9 mouse cellular contexts compared by ENCODE assay signal in the genomic region with DNA sequence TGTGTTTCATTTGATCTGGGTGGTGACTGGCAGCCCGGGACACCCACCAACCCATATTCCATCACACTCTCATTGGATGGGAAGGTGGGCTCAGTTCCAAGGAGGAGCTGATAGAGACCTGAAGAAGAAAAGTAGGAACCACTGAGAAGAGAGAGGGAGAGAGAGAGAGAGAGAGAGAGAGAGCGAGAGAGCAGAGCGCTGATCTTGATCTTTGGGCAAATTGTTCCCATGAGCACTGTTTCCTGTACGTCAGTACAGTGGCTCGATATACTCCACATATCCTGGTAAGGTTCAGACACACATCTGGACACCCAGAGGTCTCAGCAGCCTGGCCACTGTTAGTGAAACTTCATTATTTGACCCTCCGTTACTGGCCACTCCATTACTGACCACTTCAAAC. TPM values are rescaled to one million over a fixed set of nuclear protein-coding genes. Genes with fewer than 3 reads are reported as not detected.
DNase-seq lines count a peak whose midpoint lies in the region; ATAC-seq and TF ChIP-seq lines count a peak whose summit lies in the region.
"Had no signal": no experiment of that assay in that cellular context is flagged by ENCODE, and none has a peak within 500 bp of the region (broad histone marks: within the 10 kb centered on the region; RNA-seq: fewer than 3 reads in every experiment).

A gene (plus strand): TSS at position 314 of the 400 bp plus-strand sequence.

- H3K27ac ChIP-seq in heart, embryonic 13.5 days (replicated peaks): peak within 1 kb of the TSS; percentile 38
- H3K27ac ChIP-seq in small intestine, adult 2 months (ENCODE audit: insufficient read depth, low read depth, low read length): no peak within 1 kb of the TSS
- H3K27ac ChIP-seq: liver, embryonic 13.5 days had no signal

- peak within 1 kb of the TSS; percentile 2; the same call in 1 of the 2 replicates for H3K4me3 ChIP-seq in heart, embryonic 13.5 days
- H3K4me3 ChIP-seq in megakaryocyte, embryonic 14.5 days (replicated peaks): peak within 1 kb of the TSS; percentile 1
- 0 out of 2 replicates have a peak within 1 kb of the TSS, but pooled peaks have one; percentile 21 for H3K4me3 ChIP-seq in small intestine, adult 2 months (ENCODE audit: low read depth, low read length)
- H3K4me3 ChIP-seq: liver, embryonic 13.5 days had no signal

- DNase-seq in heart, adult 18-20 months: no peak
- no peak for DNase-seq in gonadal fat pad, adult 2 months (ENCODE audit: low read depth)
- DNase-seq in spleen, adult 18-20 months: no peak
- DNase-seq in MN1 (ENCODE audit: low spot score): no peak
- DNase-seq: liver, embryonic 13.5 days had no signal

- peak within 1 kb of the TSS; percentile 27 for H3K4me2 ChIP-seq in heart, embryonic 13.5 days
- H3K4me2 ChIP-seq: liver, embryonic 13.5 days had no signal

- no peak for TF ChIP-seq POLR2A in small intestine, adult 2 months (IDR thresholded peaks at IDR 0.05; ENCODE audit: low read depth, low read length)

- 0 out of 2 replicates have a peak, but pooled peaks cover 5% of the 10 kb centered on the region for H3K9me3 ChIP-seq in heart, embryonic 13.5 days
- H3K9me3 ChIP-seq in megakaryocyte, embryonic 14.5 days: peaks cover 20% of the 10 kb centered on the region

- no peak for ATAC-seq in heart, embryonic 13.5 days (ENCODE audit: extremely low read depth, insufficient number of reproducible peaks, low FRiP score, low TSS enrichment)
- no peak for ATAC-seq in megakaryocyte, adult 5-6 weeks (ENCODE audit: poor library complexity, severe bottlenecking)

- TF ChIP-seq CTCF in small intestine, adult 2 months (IDR thresholded peaks at IDR 0.05; ENCODE audit: extremely low read depth, insufficient read length, insufficient replicate concordance, low read depth, low read length): no peak

- H3K36me3 ChIP-seq in heart, embryonic 13.5 days: no peaks in the 10 kb centered on the region
- no peaks in the 10 kb centered on the region for H3K36me3 ChIP-seq in megakaryocyte, embryonic 14.5 days (replicated peaks; ENCODE audit: low read length)
- H3K36me3 ChIP-seq in small intestine, adult 2 months (ENCODE audit: control insufficient read depth, insufficient read depth, low read length): no peaks in the 10 kb centered on the region
- H3K36me3 ChIP-seq: liver, embryonic 13.5 days had no signal

- H3K9ac ChIP-seq in heart, embryonic 13.5 days: no peak within 1 kb of the TSS
- H3K9ac ChIP-seq: liver, embryonic 13.5 days had no signal

- H3K4me1 ChIP-seq in heart, embryonic 13.5 days: peaks cover 26% of the 10 kb centered on the region
- H3K4me1 ChIP-seq in megakaryocyte, embryonic 14.5 days: peaks cover 49% of the 10 kb centered on the region
- peaks cover 19% of the 10 kb centered on the region for H3K4me1 ChIP-seq in small intestine, adult 2 months (ENCODE audit: control insufficient read depth, insufficient read depth, insufficient read length, low read length)

- H3K27me3 ChIP-seq in heart, embryonic 13.5 days (replicated peaks): no peaks in the 10 kb centered on the region
- peaks cover 2% of the 10 kb centered on the region for H3K27me3 ChIP-seq in megakaryocyte, embryonic 14.5 days (replicated peaks)
- no peaks in the 10 kb centered on the region for H3K27me3 ChIP-seq in small intestine, adult 2 months (ENCODE audit: control insufficient read depth, insufficient read depth, low read length)
- H3K27me3 ChIP-seq: liver, embryonic 13.5 days had no signal

- 73% methylated on average over 6 of the region's 6 CpGs for WGBS in heart, embryonic 13.5 days
- WGBS in small intestine, adult 2 months: 73% methylated on average over 6 of the region's 6 CpGs

RNA-seq across cellular contexts. Expression of the gene that starts here (rescaled TPM):
- 1.5 and 1.6 TPM in 2 replicates for polyA plus RNA-seq in heart, embryonic 13.5 days (2015; fragmentation: Nextera tagmentation; extraction: Ambion mirVana)
- 1 to 10 TPM in 1 of 2 experiments, under 1 TPM in 1; 0.93 to 1.8 TPM for total RNA-seq in heart, adult 18-20 months (2021)
- not detected in 2 replicates for polyA plus RNA-seq in megakaryocyte, embryonic 14.5 days (2012; ENCODE audit: insufficient read depth, low replicate concordance)
- total RNA-seq in megakaryocyte, adult 5-6 weeks (2015): not detected in 2 replicates
- total RNA-seq in megakaryocyte, adult 5-6 weeks (2017): not detected in 2 replicates
- polyA plus RNA-seq in gonadal fat pad, adult 2 months (2012; rRNA removed): 11.2 and 12.3 TPM in 2 replicates
- 2.4 TPM in 1 of 2 replicates, not detected in the other for polyA plus RNA-seq in small intestine, adult 2 months (2012; rRNA removed)
